In genomic region chr10:103448340-103448739, GRCm38 (mm10) we compare ENCODE assay signal across 22 mouse cellular contexts.
DNase-seq lines count a peak whose midpoint lies in the region; ATAC-seq and TF ChIP-seq lines count a peak whose summit lies in the region.
"Had no signal": no experiment of that assay in that cellular context is flagged by ENCODE, and none has a peak within 500 bp of the region (broad histone marks: within the 10 kb centered on the region; RNA-seq: fewer than 3 reads in every experiment).

No protein-coding gene starts in this region.

- H3K4me2 ChIP-seq in neural tube, embryonic 13.5 days = no peak overlapping the region
- H3K4me2 ChIP-seq in neural tube, embryonic 15.5 days = no peak overlapping the region
- H3K4me2 ChIP-seq: forebrain, embryonic 13.5 days; heart, embryonic 13.5 days; hindbrain, embryonic 12.5 days had no signal

- peak; percentile 14 for DNase-seq in layer of hippocampus, adult 9-11 months
- DNase-seq in layer of hippocampus, adult 2 months (ENCODE audit: low spot score in 2 of 2) = no peak
- DNase-seq in mesoderm, embryonic 11.5 days (ENCODE audit: low read depth, low spot score) = peak; percentile 9
- DNase-seq: adrenal gland, adult 2 months; adrenal gland, postnatal 14 days; cerebellum, adult 18-20 months; cerebellum, adult 9-10 months; cerebellum, postnatal 14 days; gastrocnemius, postnatal 25 days; heart, adult 2 months had no signal

- H3K27me3 ChIP-seq in neural tube, embryonic 13.5 days = no peaks in the 10 kb centered on the region
- no peaks in the 10 kb centered on the region for H3K27me3 ChIP-seq in neural tube, embryonic 15.5 days (replicated peaks)
- H3K27me3 ChIP-seq: forebrain, embryonic 13.5 days; heart, embryonic 13.5 days; hindbrain, embryonic 12.5 days had no signal

- peak; percentile 53; the same call in 1 of the 2 replicates for ATAC-seq in neural tube, embryonic 13.5 days (ENCODE audit: low read depth)
- ATAC-seq in neural tube, embryonic 15.5 days (ENCODE audit: low FRiP score) = no peak
- no peak for ATAC-seq in granulocyte monocyte progenitor cell, adult 5-6 weeks (replicated peaks; ENCODE audit: poor library complexity, severe bottlenecking)
- ATAC-seq: CD4-positive, CD25-positive, alpha-beta regulatory T cell, adult 4 months; forebrain, embryonic 13.5 days; forebrain, embryonic 16.5 days; hindbrain, embryonic 16.5 days; inflammation-experienced regulatory T-cells, adult 6 months had no signal

- H3K9me3 ChIP-seq in neural tube, embryonic 13.5 days = no peaks in the 10 kb centered on the region
- no peaks in the 10 kb centered on the region for H3K9me3 ChIP-seq in neural tube, embryonic 15.5 days (replicated peaks)
- H3K9me3 ChIP-seq: forebrain, embryonic 10.5 days; forebrain, embryonic 13.5 days; heart, embryonic 10.5 days; heart, embryonic 13.5 days; hindbrain, embryonic 12.5 days had no signal

- TF ChIP-seq CTCF in layer of hippocampus, adult 2 months (conservative IDR thresholded peaks at IDR 0.05) = no peak

- no peak overlapping the region for H3K4me3 ChIP-seq in layer of hippocampus, adult 2 months
- no peak overlapping the region for H3K4me3 ChIP-seq in neural tube, embryonic 13.5 days
- no peak overlapping the region for H3K4me3 ChIP-seq in neural tube, embryonic 15.5 days (replicated peaks)
- H3K4me3 ChIP-seq: forebrain, embryonic 10.5 days; forebrain, embryonic 13.5 days; heart, adult 2 months; heart, embryonic 10.5 days; heart, embryonic 13.5 days; hindbrain, embryonic 12.5 days had no signal

- H3K36me3 ChIP-seq in neural tube, embryonic 13.5 days = no peaks in the 10 kb centered on the region
- no peaks in the 10 kb centered on the region for H3K36me3 ChIP-seq in neural tube, embryonic 15.5 days
- H3K36me3 ChIP-seq: forebrain, embryonic 10.5 days; heart, embryonic 10.5 days; heart, embryonic 13.5 days; hindbrain, embryonic 12.5 days had no signal

- H3K4me1 ChIP-seq in neural tube, embryonic 13.5 days (replicated peaks) = no peaks in the 10 kb centered on the region
- H3K4me1 ChIP-seq in neural tube, embryonic 15.5 days = no peaks in the 10 kb centered on the region
- H3K4me1 ChIP-seq: forebrain, embryonic 10.5 days; forebrain, embryonic 13.5 days; heart, embryonic 10.5 days; heart, embryonic 13.5 days; hindbrain, embryonic 12.5 days had no signal

- no peak overlapping the region for H3K27ac ChIP-seq in layer of hippocampus, adult 2 months
- no peak overlapping the region for H3K27ac ChIP-seq in neural tube, embryonic 13.5 days (replicated peaks)
- H3K27ac ChIP-seq in neural tube, embryonic 15.5 days (replicated peaks) = no peak overlapping the region
- H3K27ac ChIP-seq: forebrain, embryonic 10.5 days; forebrain, embryonic 13.5 days; heart, adult 2 months; heart, embryonic 10.5 days; heart, embryonic 13.5 days; hindbrain, embryonic 12.5 days had no signal

- H3K9ac ChIP-seq in neural tube, embryonic 13.5 days = no peak overlapping the region
- H3K9ac ChIP-seq in neural tube, embryonic 15.5 days (replicated peaks) = no peak overlapping the region
- H3K9ac ChIP-seq: forebrain, embryonic 13.5 days; heart, embryonic 13.5 days; hindbrain, embryonic 12.5 days had no signal

- 15% methylated on average over 2 of the region's 2 CpGs for WGBS in neural tube, embryonic 13.5 days
- WGBS in neural tube, embryonic 15.5 days = 15% methylated on average over 2 of the region's 2 CpGs

Comparison
In these comparisons a context has a peak if more than half of its experiments do, and no peak if none do; other contexts are left out.
1. DNase-seq: peak in layer of hippocampus, adult 9-11 months (single experiment) and mesoderm, embryonic 11.5 days (single experiment); none in layer of hippocampus, adult 2 months (0 of 2).